Mouse (Mus musculus): ENCODE measurements around the gene Gcfc2. TPM values are rescaled to one million over a fixed set of nuclear protein-coding genes. Genes with fewer than 3 reads are reported as not detected.

The Gcfc2 gene
- polyA plus RNA-seq, 1 experiment from 2014 or later, result 7.6 TPM

- whole genome bisulfite sequencing, result 62% methylated on average over 3 of the region's 3 CpGs
- Histone ChIP-seq H3K27ac (ENCODE audit: low read length) (no peak overlapping the region), H3K4me1 (ENCODE audit: control insufficient read depth, insufficient read depth, low read length) (no peaks in the 10 kb centered on the region), H3K9ac (ENCODE audit: low read depth, low read length) (no peak overlapping the region), H3K9me3 (replicated peaks; ENCODE audit: control insufficient read depth, low read length, poor library complexity, severe bottlenecking) (no peaks in the 10 kb centered on the region), H3K27me3 (ENCODE audit: control insufficient read depth, insufficient read depth, low read depth, low read length) (peaks cover 3% of the 10 kb centered on the region; the same call in 1 of the 2 replicates), H3K4me3 (ENCODE audit: low read depth, low read length) (no peak overlapping the region), H3K4me2 (ENCODE audit: low read length) (no peak overlapping the region), H3K36me3 (ENCODE audit: control insufficient read depth, insufficient read depth, low read length) (no peaks in the 10 kb centered on the region)
- ATAC-seq, result no peak
Observed at GRCm38 (mm10) chr6:81987580-81987979, 64.1 kb downstream of the Gcfc2 start.

DNA sequence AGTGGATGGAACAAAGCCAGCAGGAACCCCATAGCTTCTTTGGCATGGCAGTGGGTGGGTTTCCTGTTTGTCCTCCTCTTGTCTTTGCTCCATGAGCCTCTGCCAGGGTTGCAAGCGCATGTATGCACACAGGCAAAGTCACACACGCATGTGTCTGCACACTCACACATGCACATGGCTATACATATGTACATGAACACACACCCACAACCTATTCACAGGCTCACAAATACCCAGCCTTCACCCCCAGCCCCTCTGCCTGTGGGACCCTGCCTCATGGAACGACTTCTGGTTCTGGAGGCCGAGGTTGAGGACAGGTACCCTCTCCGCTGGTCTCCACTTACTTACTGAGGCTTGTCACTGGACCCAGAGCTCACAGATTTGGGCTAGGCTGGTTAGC is 64.9 kb downstream of the Gcfc2 start:
- Histone ChIP-seq H3K27ac (ENCODE audit: low read length) (no peak overlapping the region), H3K4me2 (ENCODE audit: low read length) (no peak overlapping the region), H3K9ac (ENCODE audit: low read depth, low read length) (no peak overlapping the region), H3K27me3 (ENCODE audit: control insufficient read depth, insufficient read depth, low read depth, low read length) (peaks cover 3% of the 10 kb centered on the region; the same call in 1 of the 2 replicates), H3K4me3 (ENCODE audit: low read depth, low read length) (no peak overlapping the region), H3K9me3 (replicated peaks; ENCODE audit: control insufficient read depth, low read length, poor library complexity, severe bottlenecking) (no peaks in the 10 kb centered on the region), H3K36me3 (ENCODE audit: control insufficient read depth, insufficient read depth, low read length) (no peaks in the 10 kb centered on the region), H3K4me1 (ENCODE audit: control insufficient read depth, insufficient read depth, low read length) (no peaks in the 10 kb centered on the region)
- 97% methylated on average over 5 of the region's 5 CpGs for WGBS
- ATAC-seq, result no peak

GRCm38 (mm10) chr6:81990049-81990810 is 66.8 kb downstream of the Gcfc2 start:
- no peak overlapping the region for H3K4me2 ChIP-seq (ENCODE audit: low read length)
- H3K4me3 ChIP-seq (ENCODE audit: low read depth, low read length), result no peak overlapping the region
- ATAC-seq, result no peak
- 41% methylated on average over 20 of the region's 20 CpGs for whole genome bisulfite sequencing
- H3K9me3 ChIP-seq (replicated peaks; ENCODE audit: control insufficient read depth, low read length, poor library complexity, severe bottlenecking), result no peaks in the 10 kb centered on the region
- H3K36me3 ChIP-seq (ENCODE audit: control insufficient read depth, insufficient read depth, low read length), result no peaks in the 10 kb centered on the region
- H3K9ac ChIP-seq (ENCODE audit: low read depth, low read length), result no peak overlapping the region
- H3K27me3 ChIP-seq (ENCODE audit: control insufficient read depth, insufficient read depth, low read depth, low read length), result peaks cover 3% of the 10 kb centered on the region; the same call in 1 of the 2 replicates
- H3K27ac ChIP-seq (ENCODE audit: low read length), result no peak overlapping the region
- H3K4me1 ChIP-seq (ENCODE audit: control insufficient read depth, insufficient read depth, low read length), result no peaks in the 10 kb centered on the region

MicroRNA genes within 50 kb of the gene (microRNA counts, 519-probe panel; counts per million panel counts)
- microRNA mmu-miR-468, result 2,891 counts per million, percentile 86 among the panel's probes with 10 or more counts

Small RNA genes within 50 kb of the gene (microRNA-seq; reads per million reads assigned to microRNA genes)
- gene Mir468 (not detected), gene Mir7232 (not detected)

Other genes starting within 250 kb of the Gcfc2 start
- gene Mrpl19, start 42.3 kb downstream of the Gcfc2 start, polyA plus RNA-seq (2015; fragmentation: Nextera tagmentation; extraction: Ambion mirVana), result 38.2 and 41.7 TPM in 2 replicates
- 0.63 and 0.81 TPM in 2 replicates for gene Eva1a, start 117.4 kb downstream of the Gcfc2 start, polyA plus RNA-seq (2015; fragmentation: Nextera tagmentation; extraction: Ambion mirVana)